ENCODE assay signal across 18 mouse cellular contexts in the genomic region with DNA sequence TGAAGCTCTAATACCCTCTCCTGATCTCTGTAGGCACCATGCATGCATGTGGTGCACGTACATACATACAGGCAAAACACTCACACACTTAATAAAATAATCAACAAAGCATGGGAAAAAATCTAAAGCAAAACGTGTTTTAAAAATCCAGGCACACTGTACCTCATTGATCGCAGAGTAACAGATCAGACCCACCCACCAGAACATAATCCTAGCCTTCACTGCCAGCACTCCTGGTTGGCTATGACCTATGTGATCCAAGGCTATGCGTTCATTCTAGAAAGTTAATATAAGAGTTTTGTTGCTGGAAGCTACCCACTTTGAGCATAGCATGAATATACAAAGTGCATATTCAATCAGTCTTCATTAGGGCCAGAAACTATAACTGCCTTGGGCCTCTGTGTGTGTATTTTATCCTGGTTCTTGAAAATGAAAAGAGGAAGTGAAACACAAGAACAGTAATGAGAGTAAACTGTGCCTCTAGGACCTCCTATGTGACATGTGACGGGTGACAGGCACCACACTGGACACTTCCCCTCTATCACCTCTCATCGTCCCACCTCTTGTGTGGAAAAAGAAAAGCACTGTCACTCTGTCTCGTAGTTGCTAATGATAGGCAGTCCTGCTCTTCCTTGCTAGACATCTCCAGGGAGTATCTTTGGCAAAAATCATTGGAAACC.
DNase-seq lines count a peak whose midpoint lies in the region; ATAC-seq and TF ChIP-seq lines count a peak whose summit lies in the region.
"Had no signal": no experiment of that assay in that cellular context is flagged by ENCODE, and none has a peak within 500 bp of the region (broad histone marks: within the 10 kb centered on the region; RNA-seq: fewer than 3 reads in every experiment).

No protein-coding gene starts in this region.

- DNase-seq in layer of hippocampus, adult 9-11 months, result peak; percentile 9
- DNase-seq in layer of hippocampus, adult 2 months (ENCODE audit: low spot score in 2 of 2), result no peak
- peak; percentile 58 for DNase-seq in A20 (ENCODE audit: low read depth, low spot score)
- no peak for DNase-seq in layer of hippocampus, postnatal 10 days (ENCODE audit: low spot score in 2 of 2)
- no peak for DNase-seq in embryonic facial prominence, embryonic 10.5 days (ENCODE audit: low spot score)
- no peak for DNase-seq in forebrain, embryonic 14.5 days (ENCODE audit: low spot score)
- DNase-seq: adrenal gland, adult 8-10 months; cerebellum, postnatal 14 days; heart, postnatal 36 days; thymus, postnatal 4 days had no signal

- no peak overlapping the region for H3K4me3 ChIP-seq in layer of hippocampus, adult 2 months
- H3K4me3 ChIP-seq in embryonic facial prominence, embryonic 10.5 days, result no peak overlapping the region
- H3K4me3 ChIP-seq in forebrain, embryonic 14.5 days (ENCODE audit: low read depth, low read length), result no peak overlapping the region
- H3K4me3 ChIP-seq: heart, embryonic 13.5 days; limb, embryonic 15.5 days had no signal

- H3K36me3 ChIP-seq in embryonic facial prominence, embryonic 10.5 days (replicated peaks), result no peaks in the 10 kb centered on the region
- H3K36me3 ChIP-seq in forebrain, embryonic 14.5 days (ENCODE audit: control insufficient read depth, insufficient read depth, low read length), result no peaks in the 10 kb centered on the region
- H3K36me3 ChIP-seq: heart, embryonic 13.5 days; limb, embryonic 15.5 days had no signal

- H3K4me2 ChIP-seq in forebrain, embryonic 14.5 days (ENCODE audit: low read length), result no peak overlapping the region
- H3K4me2 ChIP-seq: heart, embryonic 13.5 days; limb, embryonic 15.5 days had no signal

- H3K4me1 ChIP-seq in embryonic facial prominence, embryonic 10.5 days, result no peaks in the 10 kb centered on the region
- H3K4me1 ChIP-seq in forebrain, embryonic 14.5 days (ENCODE audit: control insufficient read depth, insufficient read depth, low read length), result no peaks in the 10 kb centered on the region
- H3K4me1 ChIP-seq: heart, embryonic 13.5 days; limb, embryonic 15.5 days had no signal

- no peaks in the 10 kb centered on the region for H3K9me3 ChIP-seq in embryonic facial prominence, embryonic 10.5 days
- H3K9me3 ChIP-seq in forebrain, embryonic 14.5 days (replicated peaks; ENCODE audit: control insufficient read depth, low read length), result no peaks in the 10 kb centered on the region
- H3K9me3 ChIP-seq: heart, embryonic 13.5 days; limb, embryonic 15.5 days had no signal

- no peaks in the 10 kb centered on the region for H3K27me3 ChIP-seq in embryonic facial prominence, embryonic 10.5 days (replicated peaks; ENCODE audit: low read depth, poor library complexity, severe bottlenecking)
- no peaks in the 10 kb centered on the region for H3K27me3 ChIP-seq in forebrain, embryonic 14.5 days (replicated peaks; ENCODE audit: control insufficient read depth, insufficient read depth, low read length)
- H3K27me3 ChIP-seq: heart, embryonic 13.5 days; limb, embryonic 15.5 days; Patski had no signal

- WGBS in embryonic facial prominence, embryonic 10.5 days, result 79% methylated on average over 7 of the region's 7 CpGs
- WGBS in forebrain, embryonic 14.5 days, result 82% methylated on average over 7 of the region's 7 CpGs

- TF ChIP-seq CTCF in layer of hippocampus, adult 2 months (conservative IDR thresholded peaks at IDR 0.05), result no peak

- H3K27ac ChIP-seq in layer of hippocampus, adult 2 months, result no peak overlapping the region
- no peak overlapping the region for H3K27ac ChIP-seq in embryonic facial prominence, embryonic 10.5 days (replicated peaks)
- no peak overlapping the region for H3K27ac ChIP-seq in forebrain, embryonic 14.5 days (ENCODE audit: low read depth, low read length)
- H3K27ac ChIP-seq: heart, embryonic 13.5 days; limb, embryonic 15.5 days had no signal

- ATAC-seq in common myeloid progenitor, adult 5-6 weeks (replicated peaks; ENCODE audit: low read depth, poor library complexity, severe bottlenecking), result peak; percentile 99
- peak; percentile 99 for ATAC-seq in megakaryocyte progenitor cell, adult 5-6 weeks (replicated peaks; ENCODE audit: poor library complexity)
- ATAC-seq in forebrain, embryonic 14.5 days, result no peak
- ATAC-seq: hindbrain, embryonic 16.5 days; intestine, embryonic 16.5 days; lung, postnatal 0 days; Patski had no signal

- no peak overlapping the region for H3K9ac ChIP-seq in forebrain, embryonic 14.5 days (ENCODE audit: low read length)
- H3K9ac ChIP-seq: heart, embryonic 13.5 days; limb, embryonic 15.5 days had no signal

Comparison
In these comparisons a context has a peak if more than half of its experiments do, and no peak if none do; other contexts are left out.
1. DNase-seq: peak in layer of hippocampus, adult 9-11 months (single experiment) and A20 (single experiment); none in layer of hippocampus, adult 2 months (0 of 2), layer of hippocampus, postnatal 10 days (0 of 2), embryonic facial prominence, embryonic 10.5 days (single experiment) and forebrain, embryonic 14.5 days (single experiment).